Mouse (Mus musculus): ENCODE measurements around the gene Csrp3.

GRCm38 (mm10) chr7:48790117-48790516 lies 57.7 kb downstream of the Csrp3 start:
- TF ChIP-seq GATA1 (IDR thresholded peaks at IDR 0.05; ENCODE audit: borderline replicate concordance, low read length) (no peak), FLI1 (IDR thresholded peaks at IDR 0.05; ENCODE audit: low read length) (no peak)
